Mouse (Mus musculus) neutrophil, adult 5-6 weeks (primary cell): ENCODE measurements around the gene Reg4. TPM values are rescaled to one million over a fixed set of nuclear protein-coding genes. Genes with fewer than 3 reads are reported as not detected.

Experiments
- ATAC-seq: fragments of 151-379, 151-347 bp; 2 replicates; pipeline ENCODE4 v1.8.0; 2017; ENCODE audit warnings: mild to moderate bottlenecking, moderate TSS enrichment; ENCODE audit not compliant: insufficient number of reproducible peaks, poor library complexity, low FRiP score, severe bottlenecking; ENCODE audit errors: extremely low read depth
- total RNA-seq: library from RNA; stranded (forward); fragments of 200-1000 nt; gene quantifications from 2 replicates; pipeline ENCODE4 v1.2.3, GENCODE M21; 2017

The Reg4 gene
- total RNA-seq: not detected in 2 replicates

DNA sequence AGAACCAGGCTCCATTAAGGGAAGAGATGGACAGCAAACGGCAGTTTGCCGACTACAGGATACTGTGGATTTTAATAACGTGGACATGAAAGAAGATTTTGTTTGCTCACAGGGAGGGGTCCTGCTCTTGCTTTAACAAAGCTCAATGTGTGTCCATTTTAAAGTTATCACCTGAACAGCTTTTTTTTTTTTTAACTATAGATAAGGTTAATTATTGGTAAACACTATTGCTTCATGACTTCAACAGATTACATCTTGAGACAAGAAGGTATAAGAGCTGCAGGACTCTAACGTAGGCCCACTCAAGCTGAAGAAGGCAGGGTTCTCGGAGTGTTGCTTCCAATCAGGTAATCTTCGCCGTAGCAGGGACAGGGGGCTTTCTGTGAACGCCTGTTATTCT, at the start of gene Reg4:
Gene Reg4, plus strand, starts transcription at position 301 of the 400 bp plus-strand sequence.
- ATAC-seq: no peak

- no peak for ATAC-seq
Observed at GRCm38 (mm10) chr3:98178340-98178739, 43.6 kb upstream of the Reg4 start.

- ATAC-seq: no peak
Observed at GRCm38 (mm10) chr3:98180805-98181204, 41.2 kb upstream of the Reg4 start.

DNA sequence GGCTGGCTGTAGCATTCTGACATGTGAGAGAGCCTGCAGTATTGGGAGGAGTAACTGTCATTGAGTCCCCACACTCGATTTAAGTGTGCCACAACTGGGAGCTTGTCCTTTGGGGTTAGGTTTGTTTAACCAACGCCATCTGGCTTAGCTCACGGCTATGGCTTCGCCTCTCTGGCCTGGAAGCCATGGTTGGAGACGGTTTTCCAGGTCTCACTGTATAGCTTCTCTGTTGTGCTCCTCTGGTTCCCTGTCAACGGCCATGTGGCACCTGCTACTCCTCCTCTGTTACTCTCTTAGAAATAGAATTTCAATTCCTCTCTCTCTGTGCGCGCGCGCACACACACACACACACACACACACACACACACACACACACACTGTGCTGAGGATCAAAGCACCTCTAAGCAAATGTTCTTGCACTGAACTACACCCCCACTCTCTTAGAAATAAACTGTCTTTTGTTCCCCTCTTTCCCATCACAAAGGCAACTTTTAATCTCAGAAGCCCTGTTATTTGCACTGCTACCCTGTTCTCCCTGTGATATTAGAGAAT, 36.7 kb upstream of the Reg4 start:
- ATAC-seq: no peak

- ATAC-seq: no peak
Observed at GRCm38 (mm10) chr3:98187777-98188176, 34.2 kb upstream of the Reg4 start.

- ATAC-seq: no peak
Observed at GRCm38 (mm10) chr3:98197711-98198532, 24.0 kb upstream of the Reg4 start.

DNA sequence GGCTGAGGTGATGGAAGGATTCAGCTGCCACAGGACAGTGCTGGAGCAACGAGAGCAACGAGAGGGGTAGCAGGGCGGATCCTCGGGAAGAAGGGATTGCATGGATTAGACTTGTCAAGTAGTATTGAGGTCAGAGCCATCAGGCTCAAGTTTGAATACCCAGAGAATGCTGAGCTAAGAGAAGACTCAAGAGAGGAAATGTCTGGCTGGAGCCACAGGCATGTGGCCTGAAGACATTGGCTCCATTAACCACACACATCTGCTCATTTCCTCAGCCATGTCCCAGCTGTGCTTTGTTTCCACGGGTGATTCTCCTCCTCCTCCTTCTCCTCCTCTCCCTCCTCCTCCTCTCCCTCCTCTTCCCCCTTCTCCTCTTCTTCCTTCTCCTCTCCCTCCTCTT, 22.2 kb upstream of the Reg4 start:
- no peak for ATAC-seq

- ATAC-seq: no peak
Observed at GRCm38 (mm10) chr3:98203282-98203681, 18.7 kb upstream of the Reg4 start.

GRCm38 (mm10) chr3:98206977-98207376, 15.0 kb upstream of the Reg4 start:
- no peak for ATAC-seq

DNA sequence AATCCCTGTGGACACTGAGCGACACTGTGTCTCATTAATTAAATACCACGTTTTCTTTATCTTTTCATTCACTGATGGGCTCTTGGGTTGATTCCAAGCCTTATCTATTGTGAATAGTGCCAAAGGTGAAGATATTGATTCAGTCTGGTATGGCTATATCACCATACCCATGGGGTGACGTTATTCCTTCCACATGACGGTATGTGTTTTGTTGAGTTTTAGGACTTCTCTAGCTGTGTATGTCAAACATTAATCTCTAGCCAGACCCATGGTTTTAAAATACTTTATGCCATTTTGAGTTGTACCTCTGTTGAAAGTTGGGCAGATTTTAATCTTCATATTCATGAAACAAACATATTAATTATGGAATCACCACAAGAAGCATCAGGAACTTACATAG, 12.8 kb upstream of the Reg4 start:
- ATAC-seq: no peak

DNA sequence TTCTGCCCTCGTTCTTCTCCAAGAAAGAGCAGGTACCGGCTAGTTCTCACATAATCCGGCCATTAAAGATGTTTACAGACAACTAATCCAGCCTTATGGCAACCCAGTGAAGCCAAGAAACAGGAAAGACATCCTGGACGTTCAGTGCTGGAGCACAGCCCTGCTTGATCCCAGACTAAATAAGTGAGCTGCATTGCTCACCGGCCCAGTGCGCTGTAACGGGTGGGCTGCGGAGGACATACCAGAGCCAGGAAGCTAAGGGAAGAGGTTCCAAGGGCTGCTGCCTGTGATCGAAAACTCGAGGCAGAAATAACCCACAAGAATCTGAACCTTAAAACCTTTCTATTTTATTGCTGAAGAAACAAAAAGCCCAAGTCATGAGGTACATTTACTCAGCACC, 11.1 kb upstream of the Reg4 start:
- no peak for ATAC-seq

- ATAC-seq: no peak
Observed at GRCm38 (mm10) chr3:98211301-98212081, 10.5 kb upstream of the Reg4 start.

DNA sequence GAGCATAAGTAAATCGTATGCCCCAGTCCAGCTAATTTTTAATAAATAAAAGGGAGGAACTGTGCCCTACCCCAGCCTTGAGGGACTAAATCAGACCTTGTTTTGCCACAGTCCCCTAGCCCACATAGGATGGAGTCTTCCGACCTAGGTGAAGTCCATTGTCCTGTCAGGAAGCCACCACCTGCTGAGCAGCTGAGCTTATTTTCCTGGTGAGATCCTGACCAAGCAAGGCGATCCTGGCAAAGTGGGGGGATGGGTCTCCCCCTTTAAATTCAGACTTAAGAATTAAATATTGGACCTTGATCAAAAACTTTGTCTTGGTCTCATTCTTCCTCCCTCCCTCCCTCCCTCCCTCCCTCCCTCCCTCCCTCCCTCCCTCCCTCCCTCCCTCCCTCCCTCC, 5.7 kb upstream of the Reg4 start:
- no peak for ATAC-seq

DNA sequence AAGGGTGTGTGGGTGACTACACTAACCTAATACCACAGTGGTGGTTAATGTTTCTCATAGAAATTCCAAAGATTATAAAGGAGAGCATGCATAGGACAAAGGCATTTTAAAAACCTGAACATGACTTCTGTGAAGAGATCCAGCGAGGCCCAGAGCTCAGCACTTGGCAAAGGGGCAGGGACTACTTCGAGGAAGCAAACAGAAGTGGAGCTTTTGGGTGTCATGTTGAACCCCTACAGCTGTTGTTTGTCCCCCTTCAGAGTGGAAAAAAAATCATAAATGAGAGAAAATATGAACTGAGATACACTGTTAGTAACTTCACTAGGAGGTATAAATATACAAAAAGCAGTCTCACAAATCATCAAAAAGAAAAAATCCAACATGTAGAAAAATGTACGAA, 1.3 kb downstream of the Reg4 start:
- ATAC-seq: no peak

DNA sequence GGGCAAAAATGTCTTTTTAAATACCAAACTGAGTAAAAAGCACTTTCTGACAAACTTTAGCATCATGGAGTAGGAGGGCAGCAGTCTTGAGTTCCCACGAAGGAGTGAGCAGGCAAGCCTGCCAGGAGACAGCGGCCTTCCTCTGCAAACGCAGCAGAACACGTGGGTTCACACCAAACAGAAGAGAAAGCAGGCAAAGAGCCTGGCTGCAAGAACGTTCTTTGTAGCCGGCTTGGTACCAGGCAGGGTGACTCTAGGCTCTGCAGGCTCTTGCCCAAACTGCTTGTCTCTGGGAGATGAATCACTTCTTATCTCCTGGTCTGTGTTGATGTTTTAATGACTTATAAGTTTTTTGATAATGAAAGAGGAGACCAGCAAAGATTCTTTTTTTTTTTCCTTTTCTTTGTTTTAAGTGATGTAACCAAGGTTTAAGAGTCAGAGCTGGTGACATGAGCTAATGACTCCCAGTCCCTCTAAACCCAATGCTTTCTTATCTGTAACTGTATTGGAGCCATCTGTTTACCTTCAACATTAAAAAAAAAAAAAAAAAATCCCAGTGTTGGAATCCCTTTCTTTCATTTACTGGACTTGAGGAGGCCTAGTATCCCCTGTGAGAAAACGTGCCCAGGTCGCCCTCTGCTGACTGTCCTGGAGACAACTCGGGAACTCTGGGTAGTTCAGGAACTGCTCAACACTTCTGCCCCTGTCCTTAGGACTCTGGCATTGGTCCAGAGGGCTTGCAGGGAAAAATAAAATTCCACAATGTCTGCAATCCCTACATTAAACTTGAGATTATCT, 2.0 kb downstream of the Reg4 start:
- ATAC-seq: no peak

- ATAC-seq: no peak
Observed at GRCm38 (mm10) chr3:98224975-98225374, 3.0 kb downstream of the Reg4 start.

GRCm38 (mm10) chr3:98225746-98226145, 3.8 kb downstream of the Reg4 start:
- no peak for ATAC-seq

- ATAC-seq: peak; percentile 66; the same call in 1 of the 2 replicates
Observed at GRCm38 (mm10) chr3:98226988-98227610, 5.1 kb downstream of the Reg4 start.

DNA sequence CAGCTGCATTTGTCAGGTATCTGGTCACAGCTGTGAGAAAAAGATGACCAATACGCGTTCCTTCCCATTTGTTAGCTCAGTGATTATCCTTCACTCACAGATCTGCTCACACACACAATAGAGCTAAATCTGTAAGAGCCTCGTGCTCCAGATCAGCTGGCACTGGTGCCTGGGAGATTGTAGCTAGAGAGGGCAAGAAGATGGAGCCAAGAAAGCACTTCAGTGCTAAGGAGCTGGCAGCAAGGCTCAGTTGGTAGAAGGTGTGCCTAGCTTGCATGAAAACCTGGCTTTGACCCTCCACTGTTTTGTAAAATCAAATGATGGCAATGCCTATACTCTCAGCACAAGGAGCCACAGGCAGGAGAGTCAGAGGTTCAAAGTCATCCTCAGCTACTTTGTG, 5.8 kb downstream of the Reg4 start:
- ATAC-seq: no peak
